Mouse (Mus musculus) left cerebral cortex, postnatal 4 days (tissue): ENCODE results near the gene Wasf1. TPM values are rescaled to one million over a fixed set of nuclear protein-coding genes. Genes with fewer than 3 reads are reported as not detected.

Source experiments
- DNase-seq: peaks from one replicate; pipeline ENCODE4 v3.0.0-alpha.2; 2022
- intact Hi-C: fragments of 180-260 bp; cut with DNase I; formaldehyde crosslinking; loops from one replicate; pipeline ENCODE4 v1.15.1; 2025
- total RNA-seq, 2 experiments: library from RNA; stranded (reverse); gene quantifications; 2 replicates each; pipeline ENCODE4 v1.2.3; 2021

Gene Wasf1
- total RNA-seq, 2 experiments from 2014 or later = 215 to 221 TPM

DNA sequence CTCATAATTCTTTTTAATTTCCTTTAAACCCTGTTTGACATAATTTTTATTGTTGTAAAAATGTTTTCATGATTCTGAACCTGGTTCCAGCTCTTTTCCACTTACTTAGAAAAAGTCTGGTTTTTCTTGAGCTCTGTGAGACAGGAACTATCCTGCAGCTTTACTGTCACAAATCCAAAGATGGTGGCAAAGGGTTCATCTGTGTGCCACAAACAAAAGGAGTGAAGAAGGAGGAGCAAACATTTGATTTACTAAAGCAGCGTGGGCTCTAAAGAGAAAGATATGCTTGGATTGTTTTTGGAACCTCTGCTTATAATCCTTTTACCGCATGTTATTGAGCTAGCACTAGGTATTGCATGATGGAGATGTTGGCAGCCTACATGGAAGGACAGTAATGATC is 4.0 kb downstream of the Wasf1 start:
- intact Hi-C loops = no loop called here
- no peak for DNase-seq

DNA sequence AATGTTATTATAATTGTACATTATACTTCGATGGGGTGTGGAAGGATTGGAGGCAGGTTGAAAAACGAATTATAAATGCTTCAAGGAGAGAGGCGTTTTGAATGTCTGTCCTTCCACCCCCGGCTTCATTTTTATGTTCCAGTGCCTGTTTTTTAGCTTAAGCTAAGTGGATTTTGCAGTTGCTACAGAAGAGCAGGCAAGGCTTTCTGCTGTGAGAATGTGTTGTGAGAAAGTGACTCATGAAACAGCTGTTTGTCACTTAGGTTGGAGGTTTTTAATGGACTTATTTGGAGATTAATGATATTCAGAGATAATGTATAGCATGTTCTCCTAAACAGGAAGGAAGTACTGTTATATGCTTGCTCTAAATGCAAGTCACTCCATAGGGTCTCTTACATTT is 5.9 kb downstream of the Wasf1 start:
- intact Hi-C loops = no loop called here
- DNase-seq = no peak

DNA sequence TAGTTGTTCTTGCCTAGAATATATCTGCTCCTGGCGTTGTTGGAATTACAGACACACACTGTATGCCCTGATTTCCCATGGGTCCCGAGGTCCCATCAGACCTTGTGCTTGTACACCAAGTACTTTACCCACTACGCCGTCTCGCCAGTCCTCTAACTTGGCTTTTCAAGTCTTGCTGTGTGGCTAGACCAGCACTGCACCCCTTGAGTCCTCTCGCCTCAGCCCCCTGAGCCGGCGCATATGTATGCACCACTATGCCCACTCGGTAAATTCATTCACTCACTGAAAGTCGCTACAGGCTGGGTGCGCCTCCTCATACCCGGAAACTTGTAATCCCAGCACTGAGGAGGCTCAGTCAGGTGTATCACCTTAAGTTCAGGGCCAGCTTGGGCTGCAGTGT is 12.5 kb downstream of the Wasf1 start:
- intact Hi-C loops = no loop called here
- DNase-seq = no peak

DNA sequence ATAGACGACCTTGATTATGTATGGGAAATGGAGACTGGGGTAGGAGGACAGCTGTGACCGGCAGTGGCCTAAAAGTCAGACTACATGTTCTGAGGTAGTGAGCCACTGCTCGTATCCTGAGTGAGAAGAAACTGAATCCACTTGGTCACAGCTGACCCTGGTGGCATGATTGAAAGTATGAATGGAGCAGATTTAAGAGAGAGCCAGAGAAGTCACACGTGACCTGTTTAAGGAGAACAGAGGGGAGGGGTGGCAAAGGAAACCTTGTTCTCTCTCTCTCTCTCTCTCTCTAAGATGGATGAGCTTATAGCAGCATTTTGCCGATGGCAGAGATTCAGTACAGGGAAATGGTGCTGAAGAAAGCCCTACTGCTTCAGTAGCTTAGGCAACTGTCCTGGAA is 13.4 kb downstream of the Wasf1 start:
- intact Hi-C loops = no loop called here
- DNase-seq = no peak

DNA sequence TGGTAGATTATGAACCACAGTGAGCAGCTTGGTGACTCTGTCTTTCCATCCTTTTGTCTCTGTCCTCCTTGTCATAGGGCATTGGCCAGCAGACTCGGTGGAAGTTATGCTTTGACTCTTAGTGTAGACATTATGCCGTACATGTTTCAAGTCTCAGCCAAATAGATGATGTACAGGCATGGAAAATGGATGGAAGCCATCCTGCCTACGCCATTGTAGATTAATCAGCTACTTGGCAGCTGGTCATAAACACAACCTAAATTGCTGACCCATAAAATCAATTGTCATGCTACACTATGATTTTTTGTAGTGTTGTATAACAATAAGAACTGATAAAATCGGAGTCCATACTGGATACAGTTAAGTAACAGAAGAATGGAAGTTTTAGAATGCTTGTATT is 18.5 kb downstream of the Wasf1 start:
- intact Hi-C loops = no loop called here
- no peak for DNase-seq

DNA sequence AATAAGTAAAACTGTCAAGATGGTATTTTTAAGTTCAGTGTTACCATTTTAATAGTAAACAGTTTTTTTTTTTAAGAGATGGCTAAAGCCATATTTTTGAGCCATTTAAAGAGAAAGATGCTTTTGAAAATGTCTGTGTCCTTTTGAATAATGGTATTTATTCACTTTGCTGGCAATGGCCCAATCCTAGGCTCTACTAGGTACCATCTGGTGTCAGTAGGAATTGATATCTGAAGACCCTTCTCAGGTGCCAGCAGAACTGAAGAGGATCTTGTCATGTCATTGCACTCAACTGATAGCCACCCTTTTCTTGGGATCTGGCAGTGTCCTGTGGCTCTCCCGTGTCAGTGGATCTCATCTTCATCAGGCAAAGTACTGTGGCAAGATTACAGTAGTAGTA is 22.9 kb downstream of the Wasf1 start:
- DNase-seq = peak; percentile 15
- intact Hi-C loops = no loop called here

DNA sequence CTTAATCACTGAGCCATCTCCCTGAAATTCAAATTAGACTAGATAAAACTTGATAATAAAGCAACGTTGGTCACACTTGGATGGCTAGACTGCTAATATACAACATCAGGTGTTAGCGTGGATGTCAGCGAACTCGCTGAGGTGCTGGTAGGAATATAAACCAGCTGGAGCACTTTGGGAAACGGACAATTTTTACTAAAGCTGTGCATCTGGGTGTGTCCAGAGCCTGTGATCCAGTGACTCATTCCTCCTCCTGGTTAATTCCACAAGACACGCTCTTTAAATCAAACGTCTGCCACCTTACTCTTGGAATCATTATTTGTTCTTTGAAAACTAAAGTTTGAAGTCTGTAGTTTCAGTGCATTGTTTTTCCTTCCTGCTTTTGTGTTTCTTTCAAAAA is 23.5 kb downstream of the Wasf1 start:
- DNase-seq = no peak
- intact Hi-C loops = no loop called here

DNA sequence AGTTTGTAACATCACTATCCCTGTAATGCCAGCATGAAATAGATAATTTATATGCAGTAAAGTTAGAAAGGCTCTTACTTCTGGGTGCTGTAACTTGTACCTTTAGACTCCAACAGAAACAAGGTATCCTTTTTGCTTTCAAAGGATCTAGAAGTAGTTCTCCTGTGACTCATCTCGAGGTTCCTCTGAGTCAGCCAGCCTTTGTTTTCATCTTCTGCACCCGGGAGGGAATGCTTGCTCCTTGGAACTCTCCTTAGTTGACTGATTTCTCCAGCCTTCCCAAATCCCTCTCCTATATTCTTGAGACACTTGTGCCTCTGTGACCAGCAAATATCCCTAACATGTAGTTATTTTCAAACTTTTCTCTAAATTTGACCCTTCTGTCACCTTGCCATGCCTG is 25.3 kb downstream of the Wasf1 start:
- intact Hi-C loops = no loop called here
- no peak for DNase-seq

DNA sequence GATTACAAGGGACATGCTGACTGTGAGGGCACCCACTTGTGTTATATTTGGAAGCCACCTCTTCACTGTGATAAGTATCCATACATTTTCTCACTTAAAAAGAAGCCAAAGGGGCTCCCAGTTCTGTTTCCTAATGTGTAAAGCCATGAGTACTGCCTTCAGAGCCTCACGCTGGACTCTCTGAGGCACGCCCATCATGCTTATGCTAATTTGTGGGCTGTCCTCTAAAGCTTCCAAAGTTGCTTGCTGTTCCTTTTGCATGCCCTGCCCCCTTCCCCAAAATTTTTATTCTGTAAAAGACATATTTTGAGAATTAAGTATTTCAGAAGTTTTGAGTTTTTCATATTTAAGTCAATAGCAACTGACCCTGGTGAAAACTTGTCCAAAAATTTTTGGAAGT is 27.5 kb downstream of the Wasf1 start:
- intact Hi-C loops = no loop called here
- no peak for DNase-seq

DNA sequence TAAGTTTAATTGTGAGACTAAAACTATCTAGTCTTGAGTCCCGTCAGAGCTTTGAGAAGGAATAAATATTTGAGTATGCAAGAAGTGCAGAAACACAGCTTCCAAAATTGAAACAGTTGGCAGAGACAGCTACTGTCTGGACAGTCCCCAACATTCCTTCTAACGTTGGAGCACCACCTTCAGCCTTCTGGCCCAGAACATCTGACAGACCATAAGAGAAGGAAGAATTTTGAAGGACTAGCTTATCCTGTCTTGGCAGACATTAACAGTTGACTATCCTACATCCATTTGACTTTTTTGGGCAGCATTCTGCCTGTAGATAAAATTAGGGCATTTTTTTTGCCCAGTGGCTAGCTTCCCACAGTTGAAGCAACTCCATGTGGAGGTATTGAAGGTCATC is 32.0 kb downstream of the Wasf1 start:
- no peak for DNase-seq
- intact Hi-C loops = no loop called here

DNA sequence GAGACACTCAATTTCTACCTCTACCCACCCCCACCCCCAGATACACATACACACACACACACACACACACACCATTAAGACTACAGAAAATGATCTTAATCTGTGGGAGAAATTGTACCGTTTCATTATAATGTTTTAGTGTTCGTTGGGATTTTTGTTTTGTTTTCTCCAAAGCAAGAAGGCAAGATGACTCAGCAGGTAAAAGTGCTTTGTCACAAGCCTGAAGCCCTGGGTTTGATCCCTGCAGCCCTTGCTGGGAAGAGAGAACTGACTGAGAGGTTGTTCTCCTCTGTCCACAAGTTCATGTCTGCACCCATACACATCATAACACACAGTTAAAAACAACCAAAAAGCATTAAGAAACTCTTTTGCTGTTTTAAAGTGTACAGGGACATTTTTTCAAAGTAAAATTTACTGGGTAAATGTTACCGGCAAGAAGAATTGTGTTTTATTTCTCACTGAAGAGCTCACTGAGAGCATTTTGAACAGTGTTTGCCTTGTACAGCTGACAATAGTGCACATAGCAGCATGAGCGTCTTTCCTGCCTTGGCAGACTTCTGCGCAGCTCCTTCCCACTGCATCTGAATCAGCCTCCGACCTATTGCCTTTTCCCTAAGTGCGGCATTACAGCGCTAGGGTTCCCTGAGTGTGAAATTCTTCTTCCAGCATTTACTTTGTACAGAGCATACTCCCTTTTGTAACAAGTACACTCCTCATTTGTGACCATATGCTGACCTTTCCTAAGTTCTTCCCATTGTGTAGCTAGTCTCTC is 35.6 kb downstream of the Wasf1 start:
- DNase-seq = no peak
- intact Hi-C loops = no loop called here

DNA sequence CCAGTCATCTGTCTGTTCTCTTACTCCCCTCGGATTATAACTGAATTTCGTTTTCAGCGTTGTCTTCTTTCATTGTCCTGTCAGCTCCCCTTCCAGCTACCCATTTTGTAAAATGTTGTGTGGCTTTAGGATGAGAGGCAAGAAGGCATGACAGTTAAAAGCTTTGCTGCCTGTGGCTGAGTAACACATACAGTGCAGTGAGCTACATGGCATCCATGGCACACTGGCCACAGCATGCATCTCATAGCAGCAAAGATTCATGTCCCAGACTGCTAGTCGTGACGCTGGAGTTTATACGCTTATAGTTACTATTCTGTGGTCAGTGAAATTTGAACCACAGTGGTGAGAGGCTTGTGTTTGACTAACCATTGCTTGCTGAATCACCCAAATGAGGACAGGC is 36.2 kb downstream of the Wasf1 start:
- intact Hi-C loops = no loop called here

DNA sequence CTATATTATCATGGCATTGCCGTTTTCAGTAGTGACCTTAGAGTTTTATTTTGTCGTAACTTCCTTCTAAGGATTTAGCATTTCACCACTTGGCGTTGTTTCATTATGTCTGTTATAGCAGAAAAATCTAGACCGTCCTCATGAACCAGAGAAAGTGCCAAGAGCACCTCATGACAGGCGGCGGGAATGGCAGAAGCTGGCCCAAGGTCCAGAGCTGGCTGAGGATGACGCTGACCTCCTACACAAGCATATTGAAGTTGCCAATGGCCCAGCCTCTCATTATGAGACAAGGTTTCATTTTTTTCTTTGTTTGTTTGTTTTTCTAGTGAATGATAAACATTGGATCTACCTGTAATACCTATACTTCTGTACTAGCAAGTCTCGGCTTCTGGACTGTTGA is 49.7 kb downstream of the Wasf1 start:
- DNase-seq = no peak
- intact Hi-C loops = no loop called here

More for the DNA sequence above, 36.2 kb downstream of the Wasf1 start:
- no peak for DNase-seq

DNA sequence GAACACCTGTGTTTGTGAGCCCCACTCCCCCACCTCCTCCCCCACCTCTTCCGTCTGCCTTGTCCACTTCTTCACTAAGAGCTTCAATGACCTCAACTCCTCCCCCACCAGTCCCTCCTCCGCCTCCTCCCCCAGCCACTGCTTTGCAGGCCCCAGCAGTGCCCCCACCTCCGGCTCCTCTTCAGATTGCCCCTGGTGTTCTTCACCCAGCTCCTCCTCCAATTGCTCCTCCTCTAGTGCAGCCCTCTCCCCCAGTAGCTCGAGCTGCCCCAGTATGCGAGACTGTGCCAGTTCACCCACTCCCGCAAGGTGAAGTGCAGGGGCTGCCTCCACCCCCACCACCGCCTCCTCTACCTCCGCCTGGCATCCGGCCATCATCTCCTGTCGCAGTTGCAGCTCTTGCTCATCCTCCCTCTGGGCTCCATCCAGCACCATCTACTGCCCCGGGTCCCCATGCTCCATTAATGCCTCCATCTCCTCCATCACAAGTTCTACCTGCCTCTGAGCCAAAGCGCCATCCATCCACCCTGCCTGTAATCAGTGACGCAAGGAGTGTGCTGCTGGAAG is 53.0 kb downstream of the Wasf1 start:
- intact Hi-C loops = no loop called here
- DNase-seq = no peak

DNA sequence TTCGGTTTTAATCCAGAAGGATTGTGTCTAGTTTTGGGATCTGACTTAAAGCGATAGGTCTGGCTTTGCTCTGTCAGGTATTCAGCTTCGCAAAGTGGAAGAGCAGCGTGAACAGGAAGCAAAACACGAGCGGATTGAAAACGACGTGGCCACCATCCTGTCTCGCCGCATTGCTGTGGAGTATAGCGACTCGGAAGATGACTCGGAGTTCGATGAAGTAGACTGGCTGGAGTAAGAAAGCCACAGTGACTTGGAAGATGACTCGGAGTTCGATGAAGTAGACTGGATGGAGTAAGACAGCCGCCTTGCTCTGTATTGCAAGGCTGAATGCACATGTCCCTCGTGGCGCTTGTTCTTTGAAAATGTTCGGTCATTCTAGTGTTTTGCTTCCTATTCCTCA is 54.3 kb downstream of the Wasf1 start:
- intact Hi-C loops = no loop called here
- no peak for DNase-seq

DNA sequence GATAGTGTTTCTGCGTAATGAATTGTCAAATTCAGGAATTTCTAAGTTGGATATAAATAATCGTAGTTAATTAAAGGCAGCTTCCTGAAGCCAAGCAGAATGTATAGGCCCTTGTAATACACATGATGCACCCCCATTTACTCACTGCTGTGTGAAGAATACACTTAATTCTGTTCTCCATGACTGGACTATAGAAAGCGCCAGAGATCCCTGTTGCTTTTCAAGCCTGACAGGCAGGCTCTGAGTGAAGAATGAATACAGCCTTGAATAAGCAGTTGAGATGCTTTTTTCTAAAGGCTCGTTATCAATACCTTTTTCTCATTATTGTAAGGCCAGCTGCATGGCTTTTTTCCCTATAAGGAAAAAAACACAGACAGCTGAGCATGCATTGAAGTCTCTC is 59.4 kb downstream of the Wasf1 start:
- intact Hi-C loops = no loop called here
- DNase-seq = no peak

DNA sequence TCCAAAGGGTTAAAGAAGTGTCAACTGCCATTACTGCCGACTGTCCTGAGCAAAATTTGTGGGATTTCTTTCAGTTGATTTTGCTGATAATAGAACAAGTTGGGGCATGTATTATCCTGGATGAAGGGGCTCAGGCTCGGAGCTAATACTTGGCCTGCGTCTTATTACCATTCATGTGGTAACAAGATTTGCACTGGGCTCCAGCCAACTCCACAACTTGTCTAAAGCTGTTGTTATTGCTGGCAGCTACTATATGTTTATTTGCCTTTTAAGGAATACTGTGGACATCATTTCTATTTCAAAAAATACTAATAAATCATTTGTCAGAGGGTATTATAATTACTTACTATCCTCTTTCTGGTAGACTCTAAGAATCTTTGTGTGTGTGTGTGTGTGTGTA is 66.9 kb downstream of the Wasf1 start:
- intact Hi-C loops = no loop called here
- no peak for DNase-seq

DNA sequence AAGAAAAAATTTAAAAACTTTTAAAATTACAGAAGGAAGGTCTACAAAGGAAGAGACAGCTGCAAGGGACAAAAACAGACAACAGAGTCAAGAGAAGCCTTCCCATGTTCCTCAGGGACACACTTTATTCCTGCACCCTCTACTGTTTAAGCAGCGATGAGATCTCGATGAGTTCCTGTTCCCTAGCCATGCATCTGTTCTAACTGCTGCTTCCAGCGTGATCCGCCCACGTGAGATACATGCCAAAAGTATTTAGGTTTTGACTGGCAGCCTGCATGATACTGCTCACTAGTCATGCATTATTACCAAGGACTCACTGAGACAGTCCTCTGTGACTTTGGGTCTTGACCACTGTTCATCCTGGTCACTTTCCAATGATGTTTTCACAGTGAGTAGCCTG is 72.9 kb downstream of the Wasf1 start:
- intact Hi-C loops = no loop called here
- DNase-seq = no peak

DNA sequence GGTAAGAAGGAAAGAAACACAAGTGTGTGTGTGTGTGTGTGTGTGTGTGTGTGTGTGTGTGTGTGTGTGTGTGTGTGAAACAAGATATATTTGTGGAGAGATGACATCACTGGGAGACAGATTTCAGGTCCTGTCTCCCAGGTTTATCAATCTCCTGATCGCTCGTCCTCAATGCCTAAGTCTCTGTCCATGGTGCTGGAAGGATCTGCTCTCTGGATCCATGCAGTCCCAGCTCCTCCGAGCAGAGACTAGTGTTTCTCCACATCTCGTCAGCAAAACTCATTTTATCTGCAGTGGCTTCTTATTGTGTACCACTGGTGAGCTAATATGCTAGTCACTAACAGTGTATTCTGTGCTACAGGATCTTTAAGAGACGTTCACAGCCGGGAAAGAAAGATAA is 78.1 kb downstream of the Wasf1 start:
- intact Hi-C loops = no loop called here
- DNase-seq = no peak

DNA sequence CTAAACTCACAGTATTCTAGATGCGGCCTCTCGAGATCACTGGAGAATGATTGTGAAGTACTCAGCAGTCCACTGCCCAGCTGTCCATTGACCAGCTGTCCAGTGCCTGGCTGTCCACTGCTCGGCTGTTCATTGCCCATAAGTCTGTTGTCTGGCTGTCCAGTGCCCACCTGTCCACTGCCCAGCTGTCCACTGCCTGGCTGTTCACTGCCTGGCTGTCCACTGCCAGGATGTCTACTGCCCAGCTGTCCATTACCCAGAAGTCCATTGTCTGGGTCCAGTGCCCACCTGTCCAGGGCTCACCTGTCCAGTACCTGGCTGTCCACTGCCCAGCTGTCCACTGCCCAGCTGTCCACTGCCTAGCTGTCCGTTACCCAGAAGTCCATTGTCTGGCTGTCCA is 78.7 kb downstream of the Wasf1 start:
- DNase-seq = no peak
- intact Hi-C loops = no loop called here

DNA sequence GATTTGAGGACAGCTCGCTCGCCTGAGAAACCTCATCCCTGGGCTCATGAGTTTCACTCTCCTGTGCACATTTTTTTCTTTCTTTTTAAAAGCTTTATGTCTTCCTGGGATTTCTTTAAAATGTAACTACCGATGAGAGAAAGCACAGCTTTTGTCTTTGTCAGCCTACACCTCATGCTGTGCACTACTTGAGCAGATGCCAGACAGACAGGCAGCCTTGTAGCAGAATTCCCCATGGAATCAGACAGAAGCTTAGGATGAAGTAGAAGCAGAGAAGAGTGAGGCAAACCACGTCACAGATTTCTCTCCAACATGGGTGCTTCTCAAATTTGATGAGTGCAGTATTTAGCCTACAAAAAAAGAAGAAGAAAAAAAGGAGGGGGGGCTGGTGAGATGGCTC is 81.3 kb downstream of the Wasf1 start:
- intact Hi-C loops = no loop called here
- DNase-seq = peak; percentile 57

DNA sequence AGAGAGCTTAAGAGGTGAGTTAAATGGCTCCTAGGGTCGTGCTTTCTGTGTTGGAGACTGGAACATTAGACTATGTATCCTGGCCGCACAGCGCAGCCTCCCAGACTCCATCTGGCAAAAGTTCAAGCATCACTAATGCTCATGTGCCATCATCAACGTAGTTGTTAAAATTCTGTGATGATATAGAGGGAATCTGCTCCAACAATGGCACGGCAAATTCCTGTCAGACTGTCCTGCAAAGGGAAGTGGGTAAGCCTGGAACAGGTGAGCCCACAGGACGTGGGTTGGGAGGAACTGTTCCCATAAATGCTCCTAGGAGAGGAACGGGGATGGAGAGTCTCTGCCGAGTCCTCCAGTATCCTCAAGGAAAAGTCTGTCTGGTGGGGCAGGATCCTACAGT is 85.3 kb downstream of the Wasf1 start:
- intact Hi-C loops = no loop called here
- DNase-seq = no peak
